Mouse (Mus musculus) embryonic facial prominence, embryonic 10.5 days (tissue): ENCODE data around the gene Dcaf10. TPM values are rescaled to one million over a fixed set of nuclear protein-coding genes. Genes with fewer than 3 reads are reported as not detected.

Experiments used
- microRNA-seq: library from miRNA; unstranded; fragments of <30 nt; microRNA quantifications from one replicate; pipeline ENCODE4, GENCODE M21; 2017
- polyA plus RNA-seq: library from polyadenylated mRNA; unstranded; fragments of >200 nt; fragmentation: Nextera tagmentation; extraction: Ambion mirVana; gene quantifications from 2 replicates; pipeline ENCODE4 v1.2.1, GENCODE M21; 2016

Gene Dcaf10
- polyA plus RNA-seq, 1 experiment from 2014 or later, result 9.0 TPM

Small RNA genes within 50 kb of the gene (microRNA-seq; reads per million reads assigned to microRNA genes)
- not detected for gene Gm25692

Other genes starting within 250 kb of the Dcaf10 start
- gene Tomm5, start 234.0 kb upstream of the Dcaf10 start, polyA plus RNA-seq, result 227 and 234 TPM in 2 replicates
- gene Frmpd1, start 157.2 kb upstream of the Dcaf10 start, polyA plus RNA-seq, result 1.9 and 2.0 TPM in 2 replicates
- gene Trmt10b, start 45.0 kb upstream of the Dcaf10 start, polyA plus RNA-seq, result 18.2 and 19.8 TPM in 2 replicates
- 109 and 112 TPM in 2 replicates for gene Exosc3, start 631 bp downstream of the Dcaf10 start, polyA plus RNA-seq
- gene Slc25a51, start 66.7 kb downstream of the Dcaf10 start, polyA plus RNA-seq, result 82.0 and 87.0 TPM in 2 replicates
- 3.9 and 4.9 TPM in 2 replicates for gene Shb, start 190.4 kb downstream of the Dcaf10 start, polyA plus RNA-seq